Mouse (Mus musculus): ENCODE measurements around the gene Iars2.

The Iars2 gene

GRCm38 (mm10) chr1:185282846-185283245 lies 46.4 kb downstream of the Iars2 start:
- in situ Hi-C loops (cut with MboI; ENCODE audit: unreplicated experiment in 2 of 2), result no loop called here

- in situ Hi-C loops (cut with MboI; ENCODE audit: unreplicated experiment in 2 of 2), result no loop called here
Observed at GRCm38 (mm10) chr1:185280616-185281015, 48.6 kb downstream of the Iars2 start.

GRCm38 (mm10) chr1:185279288-185279687 lies 49.9 kb downstream of the Iars2 start:
- in situ Hi-C loops (cut with MboI; ENCODE audit: unreplicated experiment in 2 of 2), result no loop called here

- in situ Hi-C loops (cut with MboI; ENCODE audit: unreplicated experiment in 2 of 2), result no loop called here
Observed at GRCm38 (mm10) chr1:185277022-185277421, 52.2 kb downstream of the Iars2 start.

- in situ Hi-C loops (cut with MboI; ENCODE audit: unreplicated experiment in 2 of 2), result no loop called here
Observed at GRCm38 (mm10) chr1:185275976-185276375, 53.2 kb downstream of the Iars2 start.

GRCm38 (mm10) chr1:185274819-185275545 lies 54.2 kb downstream of the Iars2 start:
- in situ Hi-C loops (cut with MboI; ENCODE audit: unreplicated experiment in 2 of 2), result no loop called here

- in situ Hi-C loops (cut with MboI; ENCODE audit: unreplicated experiment in 2 of 2), result no loop called here
Observed at GRCm38 (mm10) chr1:185271373-185271772, 57.8 kb downstream of the Iars2 start.

- in situ Hi-C loops (cut with MboI; ENCODE audit: unreplicated experiment in 2 of 2), result no loop called here
Observed at GRCm38 (mm10) chr1:185270403-185271097, 58.6 kb downstream of the Iars2 start.

- in situ Hi-C loops (cut with MboI; ENCODE audit: unreplicated experiment in 2 of 2), result no loop called here
Observed at GRCm38 (mm10) chr1:185268675-185269074, 60.5 kb downstream of the Iars2 start.

GRCm38 (mm10) chr1:185262565-185262964 lies 66.6 kb downstream of the Iars2 start:
- in situ Hi-C loops (cut with MboI; ENCODE audit: unreplicated experiment in 2 of 2), result no loop called here

GRCm38 (mm10) chr1:185256753-185257152 lies 72.4 kb downstream of the Iars2 start:
- in situ Hi-C loops (cut with MboI; ENCODE audit: unreplicated experiment in 2 of 2), result no loop called here

GRCm38 (mm10) chr1:185255336-185255735 lies 73.9 kb downstream of the Iars2 start:
- in situ Hi-C loops (cut with MboI; ENCODE audit: unreplicated experiment in 2 of 2), result no loop called here

- in situ Hi-C loops (cut with MboI; ENCODE audit: unreplicated experiment in 2 of 2), result no loop called here
Observed at GRCm38 (mm10) chr1:185253140-185253892, 75.9 kb downstream of the Iars2 start.

GRCm38 (mm10) chr1:185252351-185252750 lies 76.8 kb downstream of the Iars2 start:
- in situ Hi-C loops (cut with MboI; ENCODE audit: unreplicated experiment in 2 of 2), result no loop called here

- in situ Hi-C loops (cut with MboI; ENCODE audit: unreplicated experiment in 2 of 2), result no loop called here
Observed at GRCm38 (mm10) chr1:185248728-185249127, 80.5 kb downstream of the Iars2 start.

GRCm38 (mm10) chr1:185247429-185248085 lies 81.6 kb downstream of the Iars2 start:
- in situ Hi-C loops (cut with MboI; ENCODE audit: unreplicated experiment in 2 of 2), result no loop called here

- in situ Hi-C loops (cut with MboI; ENCODE audit: unreplicated experiment in 2 of 2), result no loop called here
Observed at GRCm38 (mm10) chr1:185245456-185245855, 83.7 kb downstream of the Iars2 start.

GRCm38 (mm10) chr1:185243013-185243412 lies 86.2 kb downstream of the Iars2 start:
- in situ Hi-C loops (cut with MboI; ENCODE audit: unreplicated experiment in 2 of 2), result no loop called here

- in situ Hi-C loops (cut with MboI; ENCODE audit: unreplicated experiment in 2 of 2), result no loop called here
Observed at GRCm38 (mm10) chr1:185236530-185236929, 92.7 kb downstream of the Iars2 start.

- in situ Hi-C loops (cut with MboI; ENCODE audit: unreplicated experiment in 2 of 2), result no loop called here
Observed at GRCm38 (mm10) chr1:185235837-185236236, 93.4 kb downstream of the Iars2 start.
